Mouse (Mus musculus): ENCODE data around the gene Olfr196. TPM values are rescaled to one million over a fixed set of nuclear protein-coding genes. Genes with fewer than 3 reads are reported as not detected.

The Olfr196 gene
- polyA plus RNA-seq (2012; rRNA removed) = not detected in 2 replicates

GRCm38 (mm10) chr16:59170354-59170753 lies at the start of gene Olfr196:
TSS of gene Olfr196 (minus strand) at chr16:59170454.

GRCm38 (mm10) chr16:59219667-59220066 lies 49.4 kb upstream of the Olfr196 start, which contains the start of gene Olfr199:
TSS of gene Olfr199 (minus strand) at chr16:59219767.

GRCm38 (mm10) chr16:59203433-59203832 lies 33.2 kb upstream of the Olfr196 start, which contains the start of gene Olfr198:
TSS of gene Olfr198 (minus strand) at chr16:59203533.

GRCm38 (mm10) chr16:59146746-59147145 lies 23.5 kb downstream of the Olfr196 start, which contains the start of gene Olfr195:
TSS of gene Olfr195 (plus strand) at chr16:59147046.

GRCm38 (mm10) chr16:59120969-59121368 lies 49.3 kb downstream of the Olfr196 start, which contains the start of gene Olfr194:
TSS of gene Olfr194 (minus strand) at chr16:59121069.

Other genes starting within 250 kb of the Olfr196 start
- not detected in 2 replicates for gene Olfr181, start 241.7 kb downstream of the Olfr196 start, polyA plus RNA-seq (2012; rRNA removed)
- not detected in 2 replicates for gene Olfr180, start 241.1 kb downstream of the Olfr196 start, polyA plus RNA-seq (2012; rRNA removed)
- gene Olfr183, start 175.1 kb downstream of the Olfr196 start, polyA plus RNA-seq (2012; rRNA removed) = not detected in 2 replicates
- gene Olfr186, start 140.2 kb downstream of the Olfr196 start, polyA plus RNA-seq (2012; rRNA removed) = not detected in 2 replicates
- not detected in 2 replicates for gene Olfr187, start 130.7 kb downstream of the Olfr196 start, polyA plus RNA-seq (2012; rRNA removed)
- not detected in 2 replicates for gene Olfr190, start 92.4 kb downstream of the Olfr196 start, polyA plus RNA-seq (2012; rRNA removed)
- gene Olfr191, start 80.6 kb downstream of the Olfr196 start, polyA plus RNA-seq (2012; rRNA removed) = not detected in 2 replicates
- not detected in 2 replicates for gene Olfr193, start 58.6 kb downstream of the Olfr196 start, polyA plus RNA-seq (2012; rRNA removed)
- not detected in 2 replicates for gene Olfr194, start 49.4 kb downstream of the Olfr196 start, polyA plus RNA-seq (2012; rRNA removed)
- not detected in 2 replicates for gene Olfr195, start 23.4 kb downstream of the Olfr196 start, polyA plus RNA-seq (2012; rRNA removed)
- not detected in 2 replicates for gene Olfr198, start 33.1 kb upstream of the Olfr196 start, polyA plus RNA-seq (2012; rRNA removed)
- not detected in 2 replicates for gene Olfr199, start 49.3 kb upstream of the Olfr196 start, polyA plus RNA-seq (2012; rRNA removed)
- 0.07 and 0.08 TPM in 2 replicates for gene Olfr201, start 102.2 kb upstream of the Olfr196 start, polyA plus RNA-seq (2012; rRNA removed)
- gene Olfr202, start 116.3 kb upstream of the Olfr196 start, polyA plus RNA-seq (2012; rRNA removed) = not detected in 2 replicates
- gene Olfr203, start 128.4 kb upstream of the Olfr196 start, polyA plus RNA-seq (2012; rRNA removed) = not detected in 2 replicates
- not detected in 2 replicates for gene Olfr204, start 147.8 kb upstream of the Olfr196 start, polyA plus RNA-seq (2012; rRNA removed)
- gene Olfr205, start 160.7 kb upstream of the Olfr196 start, polyA plus RNA-seq (2012; rRNA removed) = not detected in 2 replicates
- not detected in 2 replicates for gene Olfr206, start 178.8 kb upstream of the Olfr196 start, polyA plus RNA-seq (2012; rRNA removed)
- not detected in 2 replicates for gene Olfr209, start 193.5 kb upstream of the Olfr196 start, polyA plus RNA-seq (2012; rRNA removed)
- gene Gabrr3, start 236.9 kb upstream of the Olfr196 start, polyA plus RNA-seq (2012; rRNA removed) = not detected in 2 replicates

Measured in liver, embryonic 14 days (tissue).